Mouse (Mus musculus): Measurements from ENCODE around the gene Nrp2. TPM values are rescaled to one million over a fixed set of nuclear protein-coding genes. Genes with fewer than 3 reads are reported as not detected.

Nrp2 gene
- total RNA-seq, 4 experiments from 2014 or later = 28.1 to 33.4 (median 29.6) TPM

DNA sequence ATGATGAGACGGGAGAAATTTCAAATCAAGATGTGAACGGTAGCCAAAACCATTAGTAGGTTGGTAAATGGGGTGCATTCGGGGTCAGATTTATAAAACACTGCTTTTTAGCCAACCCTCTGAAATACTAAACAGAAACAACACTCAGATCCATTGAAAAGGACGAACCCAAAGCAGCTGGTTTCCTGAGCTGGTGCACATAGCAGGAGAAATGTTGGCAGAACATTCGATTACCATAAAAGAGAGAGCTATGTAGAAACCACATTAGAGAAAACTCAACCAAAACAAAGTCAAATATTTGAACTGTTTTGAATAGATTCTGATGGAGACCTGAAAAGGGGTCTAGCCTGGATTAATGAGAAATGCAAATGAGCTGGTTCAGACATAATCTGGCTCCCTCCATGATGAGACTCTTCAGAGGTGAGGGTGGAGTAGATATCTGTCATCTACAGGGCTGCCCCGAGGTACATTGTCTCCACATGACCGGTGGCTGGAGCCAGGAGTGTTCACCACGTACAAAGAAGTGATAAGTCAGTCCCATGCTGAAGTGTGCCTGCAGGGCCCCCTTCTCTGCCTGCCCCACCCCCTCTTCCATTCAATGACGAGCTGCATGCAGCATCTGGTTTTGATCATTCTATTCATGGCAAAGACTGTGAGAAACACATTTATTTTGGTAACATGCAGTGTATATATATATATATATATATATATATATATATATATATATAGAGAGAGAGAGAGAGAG is 156.6 kb downstream of the Nrp2 start:
- no peak for DNase-seq (ENCODE audit: low spot score in 2 of 2)

DNA sequence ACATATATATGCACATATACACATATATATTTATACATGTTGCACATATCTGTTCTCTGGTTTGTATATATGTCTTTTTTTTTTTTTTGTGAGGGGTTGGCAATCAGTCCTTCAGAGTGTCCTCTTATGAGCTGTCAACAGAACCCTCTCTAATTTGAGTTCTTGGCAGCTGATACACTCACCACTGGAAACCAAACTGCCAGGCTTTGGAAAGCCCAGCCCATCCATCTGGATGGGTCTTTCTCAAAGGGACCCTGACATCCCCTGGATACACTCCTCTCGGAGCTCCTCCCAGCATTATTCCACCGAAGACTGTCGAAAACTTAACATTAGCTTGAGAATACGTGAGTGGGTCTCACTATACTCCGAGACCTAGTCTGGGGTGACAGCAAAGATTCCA is 157.2 kb downstream of the Nrp2 start:
- no peak for DNase-seq (ENCODE audit: low spot score in 2 of 2)

DNA sequence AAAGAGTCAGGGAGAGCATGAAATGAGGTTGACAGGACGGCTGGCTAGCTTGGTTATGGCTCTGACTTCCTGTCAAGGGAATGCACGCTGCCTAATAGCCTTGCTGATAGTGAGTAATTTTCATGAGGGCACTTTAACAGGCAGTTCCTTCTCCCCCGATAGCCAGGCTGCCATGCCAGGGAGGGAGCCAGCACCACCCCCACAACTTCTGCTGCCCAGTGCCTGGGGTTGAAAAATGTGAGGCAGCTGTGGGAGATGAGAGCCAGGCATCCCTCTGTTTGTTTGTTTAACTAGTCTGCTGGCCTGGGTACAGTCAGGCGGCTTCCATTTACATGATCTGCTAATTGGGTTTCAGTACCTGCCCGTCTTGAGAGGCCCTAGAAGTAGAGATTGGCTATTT is 157.7 kb downstream of the Nrp2 start:
- DNase-seq (ENCODE audit: low spot score in 2 of 2) = no peak

All from left cerebral cortex, adult 8-10 months (tissue).